Mouse (Mus musculus): ENCODE measurements around the gene Git2. TPM values are rescaled to one million over a fixed set of nuclear protein-coding genes. Genes with fewer than 3 reads are reported as not detected.

The Git2 gene
- total and polyA plus RNA-seq, 3 experiments, result 24.0 to 71.7 (median 64.9) TPM

GRCm38 (mm10) chr5:114750325-114750724, 25.0 kb downstream of the Git2 start:
- no peak overlapping the region for H3K9ac ChIP-seq (ENCODE audit: control insufficient read depth, low read depth, low read length, poor library complexity, severe bottlenecking)
- no peak overlapping the region for H3K4me3 ChIP-seq (ENCODE audit: control insufficient read depth in 1 of 2, insufficient read depth in 1 of 2, low read depth in 2 of 2, low read length in 2 of 2)
- no peaks in the 10 kb centered on the region for H3K9me3 ChIP-seq (replicated peaks; ENCODE audit: insufficient read depth, low read length)
- H3K4me1 ChIP-seq (ENCODE audit: control insufficient read depth in 1 of 2, insufficient read depth in 2 of 2, low read length in 2 of 2), result no peaks in the 10 kb centered on the region
- no peaks in the 10 kb centered on the region for H3K27me3 ChIP-seq (ENCODE audit: control insufficient read depth in 1 of 2, insufficient read depth in 2 of 2, low read length in 2 of 2)
- H3K79me2 ChIP-seq (ENCODE audit: control insufficient read depth, insufficient read depth, low read length, poor library complexity), result no peaks in the 10 kb centered on the region
- no peak for TF ChIP-seq EP300 (IDR thresholded peaks at IDR 0.05; ENCODE audit: low read depth in 1 of 2, low read length in 2 of 2)
- TF ChIP-seq RCOR1 (IDR thresholded peaks at IDR 0.05; ENCODE audit: low read depth, low read length), result no peak
- no peak for TF ChIP-seq ELF1 (IDR thresholded peaks at IDR 0.05; ENCODE audit: low read depth, low read length)
- no peak for TF ChIP-seq RAD21 (IDR thresholded peaks at IDR 0.05; ENCODE audit: low read depth, low read length)
- TF ChIP-seq MAFK (IDR thresholded peaks at IDR 0.05; ENCODE audit: borderline replicate concordance, low read depth, low read length), result no peak
- no peak for TF ChIP-seq TBP (IDR thresholded peaks at IDR 0.05; ENCODE audit: low read depth, low read length)
- no peak for TF ChIP-seq HCFC1 (IDR thresholded peaks at IDR 0.05; ENCODE audit: low read depth, low read length)
- no peak for TF ChIP-seq NRF1 (IDR thresholded peaks at IDR 0.05; ENCODE audit: insufficient read depth, low read depth, low read length, poor library complexity, severe bottlenecking)
- no peak for TF ChIP-seq TCF12 (IDR thresholded peaks at IDR 0.05; ENCODE audit: low read depth, low read length)
- no peak for TF ChIP-seq BHLHE40 (IDR thresholded peaks at IDR 0.05; ENCODE audit: borderline replicate concordance, low read depth, low read length)
- no peak for DNase-seq (ENCODE audit: low read depth, low spot score)
- H3K27ac ChIP-seq (ENCODE audit: control insufficient read depth, low read depth, low read length), result no peak overlapping the region
- peaks cover 0 to 17% of the 10 kb centered on the region in 2 experiments; a peak in 3 of 4 replicates for H3K36me3 ChIP-seq (ENCODE audit: control insufficient read depth in 1 of 2, insufficient read depth in 2 of 2, low read length in 2 of 2)

GRCm38 (mm10) chr5:114747521-114747920, 27.8 kb downstream of the Git2 start:
- H3K27ac ChIP-seq (ENCODE audit: control insufficient read depth, low read depth, low read length), result no peak overlapping the region
- no peaks in the 10 kb centered on the region for H3K79me2 ChIP-seq (ENCODE audit: control insufficient read depth, insufficient read depth, low read length, poor library complexity)
- no peak overlapping the region for H3K9ac ChIP-seq (ENCODE audit: control insufficient read depth, low read depth, low read length, poor library complexity, severe bottlenecking)
- no peaks in the 10 kb centered on the region for H3K27me3 ChIP-seq (ENCODE audit: control insufficient read depth in 1 of 2, insufficient read depth in 2 of 2, low read length in 2 of 2)
- DNase-seq (ENCODE audit: low read depth, low spot score), result no peak
- peaks cover 0 to 13% of the 10 kb centered on the region in 2 experiments; a peak in 3 of 4 replicates for H3K36me3 ChIP-seq (ENCODE audit: control insufficient read depth in 1 of 2, insufficient read depth in 2 of 2, low read length in 2 of 2)
- H3K9me3 ChIP-seq (replicated peaks; ENCODE audit: insufficient read depth, low read length), result no peaks in the 10 kb centered on the region
- TF ChIP-seq ZNF384 (IDR thresholded peaks at IDR 0.05; ENCODE audit: low read depth, low read length), result no peak
- TF ChIP-seq POLR2AphosphoS5 (IDR thresholded peaks at IDR 0.05; ENCODE audit: borderline replicate concordance, low read depth, low read length), result no peak
- TF ChIP-seq MEF2A (IDR thresholded peaks at IDR 0.05; ENCODE audit: extremely low read depth, insufficient replicate concordance, low read depth, low read length, poor library complexity, severe bottlenecking), result no peak
- TF ChIP-seq GABPA (IDR thresholded peaks at IDR 0.05; ENCODE audit: low read depth, low read length), result no peak
- TF ChIP-seq SIN3A (IDR thresholded peaks at IDR 0.05; ENCODE audit: low read length), result no peak
- TF ChIP-seq MAFK (IDR thresholded peaks at IDR 0.05; ENCODE audit: borderline replicate concordance, low read depth, low read length), result no peak
- TF ChIP-seq CHD2 (IDR thresholded peaks at IDR 0.05; ENCODE audit: low read length), result no peak
- TF ChIP-seq MYB (IDR thresholded peaks at IDR 0.05; ENCODE audit: low read depth, low read length), result no peak
- TF ChIP-seq ETS1 (IDR thresholded peaks at IDR 0.05; ENCODE audit: low read depth, low read length), result no peak
- TF ChIP-seq USF2 (IDR thresholded peaks at IDR 0.05; ENCODE audit: borderline replicate concordance in 1 of 2, insufficient read depth in 1 of 2, low read depth in 1 of 2, low read length in 2 of 2), result no peak
- TF ChIP-seq NELFE (IDR thresholded peaks at IDR 0.05; ENCODE audit: low read depth, low read length), result no peak
- TF ChIP-seq BHLHE40 (IDR thresholded peaks at IDR 0.05; ENCODE audit: borderline replicate concordance, low read depth, low read length), result no peak
- no peak for TF ChIP-seq EP300 (IDR thresholded peaks at IDR 0.05; ENCODE audit: low read depth in 1 of 2, low read length in 2 of 2)
- no peak for TF ChIP-seq HCFC1 (IDR thresholded peaks at IDR 0.05; ENCODE audit: low read depth, low read length)
- TF ChIP-seq POLR2A (IDR thresholded peaks at IDR 0.05; ENCODE audit: control insufficient read depth in 1 of 2, insufficient read depth in 1 of 2, low read depth in 1 of 2, low read length in 2 of 2, poor library complexity in 1 of 2), result no peak
- H3K4me3 ChIP-seq (ENCODE audit: control insufficient read depth in 1 of 2, insufficient read depth in 1 of 2, low read depth in 2 of 2, low read length in 2 of 2), result no peak overlapping the region
- H3K4me1 ChIP-seq (ENCODE audit: control insufficient read depth in 1 of 2, insufficient read depth in 2 of 2, low read length in 2 of 2), result no peaks in the 10 kb centered on the region
